ENCODE assay signal across 31 mouse cellular contexts in genomic region chr16:70617691-70618090, GRCm38 (mm10).
A peak's percentile ranks its signal among the peaks of the same experiment; 100 is the strongest.
DNase-seq lines count a peak whose midpoint lies in the region; ATAC-seq and TF ChIP-seq lines count a peak whose summit lies in the region.
"Had no signal": no experiment of that assay in that cellular context is flagged by ENCODE, and none has a peak within 500 bp of the region (broad histone marks: within the 10 kb centered on the region; RNA-seq: fewer than 3 reads in every experiment).

No protein-coding gene starts in this region.

- H3K9me3 ChIP-seq in hindbrain, embryonic 11.5 days (ENCODE audit: control insufficient read depth, low read length), result no peaks in the 10 kb centered on the region
- H3K9me3 ChIP-seq in hindbrain, embryonic 10.5 days, result no peaks in the 10 kb centered on the region
- no peaks in the 10 kb centered on the region for H3K9me3 ChIP-seq in kidney, postnatal 0 days (replicated peaks; ENCODE audit: low read length)
- H3K9me3 ChIP-seq in neural tube, embryonic 13.5 days, result no peaks in the 10 kb centered on the region
- H3K9me3 ChIP-seq in lung, postnatal 0 days (ENCODE audit: low read length), result no peaks in the 10 kb centered on the region
- H3K9me3 ChIP-seq: embryonic facial prominence, embryonic 10.5 days; embryonic facial prominence, embryonic 13.5 days; forebrain, embryonic 13.5 days; heart, embryonic 10.5 days; heart, embryonic 13.5 days; hindbrain, embryonic 13.5 days had no signal

- peak; percentile 28; the same call in 1 of the 2 replicates for ATAC-seq in hindbrain, embryonic 11.5 days (ENCODE audit: low FRiP score)
- ATAC-seq in kidney, postnatal 0 days (replicated peaks; ENCODE audit: low FRiP score, low read depth), result 0 out of 2 replicates have a peak, but pooled peaks have one; percentile 17
- peak; percentile 86 for ATAC-seq in neural tube, embryonic 13.5 days (ENCODE audit: low read depth)
- ATAC-seq in lung, postnatal 0 days, result no peak
- ATAC-seq: forebrain, embryonic 13.5 days; forebrain, embryonic 16.5 days; hindbrain, embryonic 16.5 days; Patski had no signal

- H3K4me3 ChIP-seq in hindbrain, embryonic 11.5 days (ENCODE audit: low read depth, low read length), result no peak overlapping the region
- H3K4me3 ChIP-seq in hindbrain, embryonic 10.5 days, result no peak overlapping the region
- H3K4me3 ChIP-seq in kidney, postnatal 0 days (replicated peaks; ENCODE audit: low read depth, low read length), result no peak overlapping the region
- H3K4me3 ChIP-seq in neural tube, embryonic 13.5 days, result no peak overlapping the region
- no peak overlapping the region for H3K4me3 ChIP-seq in lung, postnatal 0 days (ENCODE audit: low read depth, low read length)
- H3K4me3 ChIP-seq: embryonic facial prominence, embryonic 10.5 days; embryonic facial prominence, embryonic 13.5 days; erythroblast, embryonic 14.5 days; forebrain, embryonic 13.5 days; heart, embryonic 10.5 days; heart, embryonic 13.5 days; hindbrain, embryonic 13.5 days had no signal

- H3K4me1 ChIP-seq in hindbrain, embryonic 11.5 days (replicated peaks; ENCODE audit: control insufficient read depth, insufficient read depth, low read length), result no peaks in the 10 kb centered on the region
- no peaks in the 10 kb centered on the region for H3K4me1 ChIP-seq in hindbrain, embryonic 10.5 days (replicated peaks)
- H3K4me1 ChIP-seq in kidney, postnatal 0 days (replicated peaks; ENCODE audit: insufficient read depth, low read length), result no peaks in the 10 kb centered on the region
- H3K4me1 ChIP-seq in neural tube, embryonic 13.5 days (replicated peaks), result peaks cover 8% of the 10 kb centered on the region
- no peaks in the 10 kb centered on the region for H3K4me1 ChIP-seq in lung, postnatal 0 days (ENCODE audit: insufficient read depth, low read depth, low read length)
- H3K4me1 ChIP-seq: embryonic facial prominence, embryonic 10.5 days; embryonic facial prominence, embryonic 13.5 days; forebrain, embryonic 13.5 days; heart, embryonic 10.5 days; heart, embryonic 13.5 days; hindbrain, embryonic 13.5 days had no signal

- no peak for DNase-seq in hindbrain, embryonic 11.5 days (ENCODE audit: low spot score)
- no peak for DNase-seq in hindbrain, embryonic 10.5 days (ENCODE audit: low spot score)
- DNase-seq in kidney, postnatal 0 days (ENCODE audit: low spot score), result peak; percentile 3
- DNase-seq in kidney, postnatal 4 days, result no peak
- DNase-seq in brain, adult 2 months (ENCODE audit: low read depth, low spot score), result peak; percentile 61
- DNase-seq in lung, postnatal 0 days (ENCODE audit: low spot score), result no peak
- DNase-seq: adrenal gland, postnatal 10 days; adrenal gland, postnatal 36 days; B cell, adult 2 months; cerebellum, adult 11-12 months; cerebellum, adult 8-10 months; cerebellum, postnatal 10 days; cerebellum, postnatal 36 days; embryo, embryonic 11 days; gastrocnemius, postnatal 25 days; heart, adult 18-20 months; heart, postnatal 14 days; heart, postnatal 4 days had no signal

- no peak for TF ChIP-seq CTCF in kidney, postnatal 0 days (IDR thresholded peaks at IDR 0.05; ENCODE audit: low read depth)
- TF ChIP-seq CTCF in lung, postnatal 0 days (IDR thresholded peaks at IDR 0.05), result no peak

- no peak overlapping the region for H3K9ac ChIP-seq in hindbrain, embryonic 11.5 days (ENCODE audit: low read depth, low read length)
- H3K9ac ChIP-seq in kidney, postnatal 0 days (ENCODE audit: low read depth, low read length), result no peak overlapping the region
- H3K9ac ChIP-seq in neural tube, embryonic 13.5 days, result no peak overlapping the region
- no peak overlapping the region for H3K9ac ChIP-seq in lung, postnatal 0 days (replicated peaks; ENCODE audit: low read depth)
- H3K9ac ChIP-seq: embryonic facial prominence, embryonic 13.5 days; forebrain, embryonic 13.5 days; heart, embryonic 13.5 days; hindbrain, embryonic 13.5 days had no signal

- 89% methylated on average over 1 of the region's 1 CpGs for WGBS in hindbrain, embryonic 11.5 days
- WGBS in hindbrain, embryonic 10.5 days, result 86% methylated on average over 1 of the region's 1 CpGs
- 48% methylated on average over 1 of the region's 1 CpGs for WGBS in kidney, postnatal 0 days
- WGBS in neural tube, embryonic 13.5 days, result 30% methylated on average over 1 of the region's 1 CpGs
- 68% methylated on average over 1 of the region's 1 CpGs for WGBS in lung, postnatal 0 days

- no peak overlapping the region for H3K4me2 ChIP-seq in hindbrain, embryonic 11.5 days (replicated peaks; ENCODE audit: low read depth, low read length)
- H3K4me2 ChIP-seq in kidney, postnatal 0 days (ENCODE audit: low read length), result no peak overlapping the region
- H3K4me2 ChIP-seq in neural tube, embryonic 13.5 days, result no peak overlapping the region
- H3K4me2 ChIP-seq in lung, postnatal 0 days (replicated peaks; ENCODE audit: low read depth, low read length), result no peak overlapping the region
- H3K4me2 ChIP-seq: embryonic facial prominence, embryonic 13.5 days; forebrain, embryonic 13.5 days; heart, embryonic 13.5 days; hindbrain, embryonic 13.5 days had no signal

- no peaks in the 10 kb centered on the region for H3K36me3 ChIP-seq in hindbrain, embryonic 11.5 days (ENCODE audit: control insufficient read depth, insufficient read depth, low read length)
- no peaks in the 10 kb centered on the region for H3K36me3 ChIP-seq in hindbrain, embryonic 10.5 days
- H3K36me3 ChIP-seq in kidney, postnatal 0 days (ENCODE audit: insufficient read depth, low read length), result no peaks in the 10 kb centered on the region
- no peaks in the 10 kb centered on the region for H3K36me3 ChIP-seq in neural tube, embryonic 13.5 days
- H3K36me3 ChIP-seq in lung, postnatal 0 days (ENCODE audit: insufficient read depth, low read length), result no peaks in the 10 kb centered on the region
- H3K36me3 ChIP-seq: embryonic facial prominence, embryonic 10.5 days; embryonic facial prominence, embryonic 13.5 days; G1E; heart, embryonic 10.5 days; heart, embryonic 13.5 days; hindbrain, embryonic 13.5 days had no signal

- no peaks in the 10 kb centered on the region for H3K27me3 ChIP-seq in hindbrain, embryonic 11.5 days (ENCODE audit: control insufficient read depth, insufficient read depth, low read length)
- no peaks in the 10 kb centered on the region for H3K27me3 ChIP-seq in hindbrain, embryonic 10.5 days (ENCODE audit: insufficient read depth, poor library complexity, severe bottlenecking)
- H3K27me3 ChIP-seq in kidney, postnatal 0 days (ENCODE audit: insufficient read depth, low read length), result no peaks in the 10 kb centered on the region
- no peaks in the 10 kb centered on the region for H3K27me3 ChIP-seq in neural tube, embryonic 13.5 days
- H3K27me3 ChIP-seq in lung, postnatal 0 days (replicated peaks; ENCODE audit: insufficient read depth, low read length), result no peaks in the 10 kb centered on the region
- H3K27me3 ChIP-seq: CH12.LX; embryonic facial prominence, embryonic 13.5 days; forebrain, embryonic 13.5 days; heart, embryonic 13.5 days; hindbrain, embryonic 13.5 days had no signal

- no peak for TF ChIP-seq EP300 in lung, postnatal 0 days (IDR thresholded peaks at IDR 0.05)

- H3K27ac ChIP-seq in hindbrain, embryonic 11.5 days (ENCODE audit: low read depth, low read length), result no peak overlapping the region
- H3K27ac ChIP-seq in hindbrain, embryonic 10.5 days, result no peak overlapping the region
- no peak overlapping the region for H3K27ac ChIP-seq in kidney, postnatal 0 days
- H3K27ac ChIP-seq in neural tube, embryonic 13.5 days (replicated peaks), result peak overlapping the region; percentile 50; the same call in 1 of the 2 replicates
- no peak overlapping the region for H3K27ac ChIP-seq in lung, postnatal 0 days (ENCODE audit: low read length)
- H3K27ac ChIP-seq: embryonic facial prominence, embryonic 10.5 days; embryonic facial prominence, embryonic 13.5 days; forebrain, embryonic 13.5 days; heart, embryonic 10.5 days; heart, embryonic 13.5 days; hindbrain, embryonic 13.5 days had no signal

Comparison
In these comparisons a context has a peak if more than half of its experiments do, and no peak if none do; other contexts are left out.
1. DNase-seq: peak in kidney, postnatal 0 days (single experiment) and brain, adult 2 months (single experiment); none in hindbrain, embryonic 11.5 days (single experiment), hindbrain, embryonic 10.5 days (single experiment), kidney, postnatal 4 days (0 of 2) and lung, postnatal 0 days (single experiment).